Mouse (Mus musculus) stomach, embryonic 14.5 days (tissue): ENCODE measurements around the gene Tbc1d22a. TPM values are rescaled to one million over a fixed set of nuclear protein-coding genes. Genes with fewer than 3 reads are reported as not detected.

Experiments used
- ATAC-seq: fragments of 200-750 bp; cut with Nextera tagmentation; 2 replicates; pipeline ENCODE4 v1.8.0; 2017; ENCODE audit warnings: low read depth, moderate TSS enrichment; ENCODE audit not compliant: insufficient number of reproducible peaks, insufficient read depth, low FRiP score
- H3K27ac ChIP-seq: fragments of 300-500 bp; sonication (generic); 2 replicates; pipeline ENCODE4 v1.5.1; 2014; ENCODE audit warnings: mild to moderate bottlenecking, low read length, moderate library complexity, mixed read lengths
- H3K27me3 ChIP-seq: fragments of 300-500 bp; sonication (generic); 2 replicates; pipeline ENCODE4 v1.6.1; 2014; ENCODE audit warnings: low read length, control low read depth, mixed read lengths; ENCODE audit not compliant: control insufficient read depth, insufficient read depth
- H3K36me3 ChIP-seq: fragments of 300-500 bp; sonication (generic); 2 replicates; pipeline ENCODE4 v1.6.1; 2014; ENCODE audit warnings: mild to moderate bottlenecking, control low read depth, low read length, moderate library complexity, mixed read lengths; ENCODE audit not compliant: control insufficient read depth, insufficient read depth
- H3K4me1 ChIP-seq: fragments of 300-500 bp; sonication (generic); 2 replicates; pipeline ENCODE4 v1.6.1; 2014; ENCODE audit warnings: low read length, control low read depth, mixed read lengths; ENCODE audit not compliant: control insufficient read depth, insufficient read depth
- H3K4me2 ChIP-seq: fragments of 300-500 bp; sonication (generic); replicated peaks from 2 replicates; pipeline ENCODE4 v1.6.1; 2014; ENCODE audit warnings: low read depth, low read length, control low read depth
- H3K4me3 ChIP-seq: fragments of 300-500 bp; sonication (generic); 2 replicates; pipeline ENCODE4 v1.5.1; 2014; ENCODE audit warnings: low read depth, low read length, control low read depth
- H3K9ac ChIP-seq: fragments of 300-500 bp; sonication (generic); replicated peaks from 2 replicates; pipeline ENCODE4 v1.6.1; 2014; ENCODE audit warnings: low read depth, mild to moderate bottlenecking, control low read depth, low read length, moderate library complexity, mixed read lengths
- H3K9me3 ChIP-seq: fragments of 300-500 bp; sonication (generic); 2 replicates; pipeline ENCODE4 v1.6.1; 2016; ENCODE audit warnings: low read depth, low read length, control low read depth; ENCODE audit not compliant: control insufficient read depth
- WGBS: fragments of 180-500 bp; shearing (Covaris S2); extraction: QIAGEN DNeasy Blood & Tissue Kit; methylation state at CpG from one replicate; pipeline ENCODE4 v1.1.7; 2014; 5-methylcytosine and 5-hydroxymethylcytosine counted together
- polyA plus RNA-seq: library from polyadenylated mRNA; unstranded; fragments of >200 nt; fragmentation: Nextera tagmentation; extraction: Ambion mirVana; gene quantifications from 2 replicates; pipeline ENCODE4 v1.2.1, GENCODE M21; 2014

Tbc1d22a gene
- polyA plus RNA-seq, 1 experiment from 2014 or later = 9.3 TPM

DNA sequence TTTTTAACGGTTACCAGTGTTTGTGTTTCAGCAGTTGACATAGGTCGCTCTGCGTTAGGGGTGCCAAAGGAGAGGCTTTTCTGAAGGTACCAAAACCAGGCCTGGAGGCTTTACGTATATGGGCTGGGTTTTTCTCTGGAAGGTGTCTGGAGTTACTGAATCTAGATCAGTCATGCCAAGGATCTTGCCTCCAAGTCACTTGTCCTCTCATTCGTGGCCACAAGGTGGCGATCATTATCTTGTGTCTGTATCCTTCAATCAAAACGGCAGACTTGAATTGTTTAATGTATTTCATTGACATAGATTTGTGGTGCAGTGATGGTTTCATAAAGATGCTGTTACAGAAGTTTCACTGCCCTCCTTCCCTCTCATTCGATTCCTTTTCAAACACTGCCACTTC lies 29.4 kb downstream of the Tbc1d22a start:
- no peaks in the 10 kb centered on the region for H3K27me3 ChIP-seq
- no peak overlapping the region for H3K4me2 ChIP-seq
- no peaks in the 10 kb centered on the region; the same call in none of the 2 replicates for H3K36me3 ChIP-seq
- 39% methylated on average over 8 of the region's 8 CpGs for WGBS
- no peaks in the 10 kb centered on the region for H3K4me1 ChIP-seq
- no peak for ATAC-seq
- H3K4me3 ChIP-seq = no peak overlapping the region
- no peaks in the 10 kb centered on the region for H3K9me3 ChIP-seq
- H3K9ac ChIP-seq = no peak overlapping the region
- no peak overlapping the region for H3K27ac ChIP-seq

DNA sequence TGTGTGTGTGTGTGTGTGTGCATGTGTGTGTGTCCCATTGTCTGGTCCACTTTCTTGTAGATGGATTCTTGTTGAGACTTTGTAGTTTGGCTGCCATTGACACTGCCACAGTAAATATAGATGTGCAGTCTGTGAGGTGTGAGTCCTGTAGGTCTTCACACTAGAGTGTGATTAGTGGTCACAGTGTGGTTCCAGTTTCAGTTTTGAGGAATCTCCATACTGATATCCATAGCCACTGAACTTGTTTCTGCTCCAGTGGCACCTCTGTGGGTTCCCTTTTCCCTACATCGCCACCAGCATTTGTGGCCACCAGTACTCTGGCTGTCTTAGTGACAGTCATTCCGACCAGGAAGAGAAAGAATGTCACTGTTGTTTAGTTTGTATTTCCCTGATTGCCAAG lies 30.1 kb downstream of the Tbc1d22a start:
- no peak overlapping the region for H3K9ac ChIP-seq
- no peaks in the 10 kb centered on the region for H3K27me3 ChIP-seq
- no peaks in the 10 kb centered on the region for H3K9me3 ChIP-seq
- WGBS = 88% methylated on average over 2 of the region's 2 CpGs
- H3K4me3 ChIP-seq = no peak overlapping the region
- no peak overlapping the region for H3K27ac ChIP-seq
- no peak overlapping the region for H3K4me2 ChIP-seq
- no peaks in the 10 kb centered on the region; the same call in none of the 2 replicates for H3K36me3 ChIP-seq
- no peak for ATAC-seq
- no peaks in the 10 kb centered on the region for H3K4me1 ChIP-seq

DNA sequence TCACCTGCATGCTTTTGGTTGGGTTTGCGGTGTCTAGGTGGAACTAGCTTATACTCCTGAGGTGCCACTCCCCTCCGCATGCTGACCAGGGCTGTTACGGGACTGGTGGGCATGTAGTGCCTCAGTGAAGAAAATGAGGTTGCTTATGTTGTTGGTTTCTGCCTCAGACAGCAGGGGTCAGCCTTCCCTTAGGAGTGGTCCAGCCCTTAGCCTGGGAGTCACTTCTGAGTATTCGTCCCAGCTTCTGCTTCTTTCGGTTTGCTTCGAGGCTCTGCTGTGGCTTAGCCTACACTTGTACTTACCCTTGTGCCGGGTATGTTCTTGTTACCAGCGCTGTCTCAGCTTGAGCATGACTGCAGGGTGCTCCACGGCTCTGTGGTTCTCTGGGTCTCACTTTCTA lies 36.0 kb downstream of the Tbc1d22a start:
- Histone ChIP-seq H3K9ac (no peak overlapping the region), H3K27ac (no peak overlapping the region), H3K4me1 (no peaks in the 10 kb centered on the region), H3K36me3 (no peaks in the 10 kb centered on the region), H3K4me3 (no peak overlapping the region), H3K9me3 (no peaks in the 10 kb centered on the region), H3K4me2 (no peak overlapping the region), H3K27me3 (no peaks in the 10 kb centered on the region)
- ATAC-seq = no peak
- WGBS = 70% methylated on average over 9 of the region's 9 CpGs

DNA sequence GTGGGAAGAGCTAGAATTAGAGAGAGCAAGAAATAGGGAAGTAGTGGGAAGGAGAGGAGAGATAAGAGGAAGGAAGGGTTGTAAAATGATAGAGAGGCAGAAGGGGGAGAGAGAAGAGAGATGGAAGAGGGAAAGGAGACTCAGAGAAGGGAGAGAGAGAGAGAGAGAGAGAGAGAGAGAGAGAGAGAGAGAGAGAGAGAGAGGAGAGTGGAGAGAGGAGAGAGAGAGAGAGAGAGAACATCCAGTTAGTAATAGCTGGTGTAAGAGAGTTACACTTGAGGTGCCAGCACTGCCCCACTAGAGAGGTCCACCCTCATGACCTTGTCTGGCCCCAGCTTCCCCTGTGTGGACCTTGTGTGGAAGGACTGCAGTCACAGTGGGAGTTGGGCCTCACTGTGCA lies 37.9 kb downstream of the Tbc1d22a start:
- no peak for ATAC-seq
- H3K4me2 ChIP-seq = no peak overlapping the region
- no peaks in the 10 kb centered on the region for H3K36me3 ChIP-seq
- H3K27ac ChIP-seq = no peak overlapping the region
- H3K9ac ChIP-seq = no peak overlapping the region
- H3K4me3 ChIP-seq = no peak overlapping the region
- no peaks in the 10 kb centered on the region for H3K27me3 ChIP-seq
- H3K4me1 ChIP-seq = no peaks in the 10 kb centered on the region
- H3K9me3 ChIP-seq = no peaks in the 10 kb centered on the region

DNA sequence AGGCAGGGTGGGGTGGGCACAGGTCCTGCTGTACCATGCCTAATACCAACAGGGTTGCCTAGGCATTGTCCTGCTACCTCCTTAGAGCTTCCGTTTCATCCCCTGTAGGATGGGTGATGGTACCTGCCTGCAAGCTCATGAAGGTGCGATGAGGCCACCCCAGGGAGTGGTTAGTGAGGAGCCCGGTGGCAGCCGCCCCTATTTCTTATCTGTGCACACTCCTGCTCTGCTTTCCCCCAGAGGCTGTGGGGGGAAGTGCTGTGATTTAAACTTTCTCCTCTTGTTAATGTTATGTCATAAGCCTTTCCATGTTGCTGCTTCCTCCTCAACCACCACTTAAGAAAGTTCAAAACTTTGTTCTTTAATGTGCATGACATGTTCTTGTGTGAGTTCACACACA lies 38.4 kb downstream of the Tbc1d22a start:
- H3K36me3 ChIP-seq = no peaks in the 10 kb centered on the region
- WGBS = 44% methylated on average over 4 of the region's 4 CpGs
- H3K27me3 ChIP-seq = no peaks in the 10 kb centered on the region
- no peak overlapping the region for H3K4me3 ChIP-seq
- H3K9ac ChIP-seq = no peak overlapping the region
- no peaks in the 10 kb centered on the region for H3K9me3 ChIP-seq
- H3K4me2 ChIP-seq = no peak overlapping the region
- H3K27ac ChIP-seq = no peak overlapping the region
- no peak for ATAC-seq
- H3K4me1 ChIP-seq = no peaks in the 10 kb centered on the region

DNA sequence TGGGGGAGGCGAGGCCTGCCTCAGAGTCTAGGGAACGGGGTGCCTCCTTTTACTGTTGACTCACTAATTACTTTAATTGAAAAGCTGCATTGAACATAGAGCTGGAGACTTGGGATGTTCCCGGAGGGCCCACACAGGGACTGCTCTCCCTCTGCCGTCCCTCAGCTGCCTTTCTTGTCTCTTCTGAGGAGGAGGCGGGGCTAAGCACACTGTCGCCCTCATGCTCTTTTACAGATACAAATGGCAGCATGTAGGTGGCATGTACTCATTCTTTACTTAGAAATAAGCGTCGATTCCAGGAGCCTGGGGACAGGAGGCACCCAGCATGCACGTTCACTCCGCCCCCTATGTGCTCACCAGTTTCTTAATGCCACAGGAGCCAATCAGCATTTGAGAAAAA lies 39.2 kb downstream of the Tbc1d22a start:
- Histone ChIP-seq H3K4me2 (no peak overlapping the region), H3K9me3 (no peaks in the 10 kb centered on the region), H3K36me3 (no peaks in the 10 kb centered on the region), H3K27ac (no peak overlapping the region), H3K4me1 (no peaks in the 10 kb centered on the region), H3K4me3 (no peak overlapping the region), H3K9ac (no peak overlapping the region), H3K27me3 (no peaks in the 10 kb centered on the region)
- 55% methylated on average over 10 of the region's 10 CpGs for WGBS
- ATAC-seq = no peak

DNA sequence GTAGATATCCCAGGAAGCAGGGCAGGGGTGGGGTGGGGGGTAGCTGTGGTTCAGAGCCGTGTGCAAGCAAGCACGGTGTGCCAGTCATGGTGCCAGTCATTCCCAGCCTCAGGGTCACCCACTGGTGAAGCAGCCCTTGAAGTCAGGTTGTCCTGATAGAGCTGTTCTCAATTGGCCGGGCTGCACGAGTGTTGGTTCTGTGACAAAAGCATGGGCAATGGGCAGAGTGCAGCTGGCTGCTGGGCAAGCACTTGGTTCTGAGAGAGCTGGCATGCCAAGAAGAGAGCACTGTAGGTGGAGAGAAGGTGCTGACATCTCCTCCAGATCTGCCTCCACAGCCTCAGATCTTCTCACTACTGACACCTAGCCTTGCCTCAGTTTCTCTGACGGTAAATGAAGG lies 41.9 kb downstream of the Tbc1d22a start:
- H3K9me3 ChIP-seq = no peaks in the 10 kb centered on the region
- no peak overlapping the region for H3K9ac ChIP-seq
- H3K27ac ChIP-seq = no peak overlapping the region
- no peaks in the 10 kb centered on the region for H3K36me3 ChIP-seq
- no peak overlapping the region for H3K4me3 ChIP-seq
- no peak for ATAC-seq
- no peak overlapping the region for H3K4me2 ChIP-seq
- H3K27me3 ChIP-seq = no peaks in the 10 kb centered on the region
- no peaks in the 10 kb centered on the region for H3K4me1 ChIP-seq
- 89% methylated on average over 5 of the region's 5 CpGs for WGBS

DNA sequence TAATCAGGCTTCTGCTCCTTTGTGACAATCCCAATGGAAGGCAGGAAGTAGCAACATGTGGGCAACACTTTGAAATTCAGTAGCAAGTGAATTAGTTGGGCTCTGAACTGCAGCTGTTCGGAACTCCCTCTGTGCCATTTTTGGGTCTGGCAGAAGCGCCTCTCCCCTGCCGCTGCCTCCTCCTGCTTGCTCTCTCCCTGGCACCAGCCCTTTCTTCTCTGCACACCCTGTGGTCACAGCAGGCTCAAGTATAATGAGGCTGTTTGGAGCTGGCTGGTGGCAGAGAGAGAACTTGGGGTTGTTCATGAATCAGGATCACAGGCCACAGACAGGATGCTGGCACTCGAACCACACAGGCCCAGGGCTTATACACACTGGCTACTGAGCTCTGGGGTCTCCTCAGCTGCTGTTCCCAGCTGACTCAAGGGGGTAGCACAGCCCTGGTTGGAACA lies 42.5 kb downstream of the Tbc1d22a start:
- Histone ChIP-seq H3K4me2 (no peak overlapping the region), H3K27ac (no peak overlapping the region), H3K36me3 (no peaks in the 10 kb centered on the region), H3K9me3 (no peaks in the 10 kb centered on the region), H3K9ac (no peak overlapping the region), H3K27me3 (no peaks in the 10 kb centered on the region), H3K4me3 (no peak overlapping the region), H3K4me1 (no peaks in the 10 kb centered on the region)
- 81% methylated on average over 4 of the region's 4 CpGs for WGBS
- no peak for ATAC-seq

DNA sequence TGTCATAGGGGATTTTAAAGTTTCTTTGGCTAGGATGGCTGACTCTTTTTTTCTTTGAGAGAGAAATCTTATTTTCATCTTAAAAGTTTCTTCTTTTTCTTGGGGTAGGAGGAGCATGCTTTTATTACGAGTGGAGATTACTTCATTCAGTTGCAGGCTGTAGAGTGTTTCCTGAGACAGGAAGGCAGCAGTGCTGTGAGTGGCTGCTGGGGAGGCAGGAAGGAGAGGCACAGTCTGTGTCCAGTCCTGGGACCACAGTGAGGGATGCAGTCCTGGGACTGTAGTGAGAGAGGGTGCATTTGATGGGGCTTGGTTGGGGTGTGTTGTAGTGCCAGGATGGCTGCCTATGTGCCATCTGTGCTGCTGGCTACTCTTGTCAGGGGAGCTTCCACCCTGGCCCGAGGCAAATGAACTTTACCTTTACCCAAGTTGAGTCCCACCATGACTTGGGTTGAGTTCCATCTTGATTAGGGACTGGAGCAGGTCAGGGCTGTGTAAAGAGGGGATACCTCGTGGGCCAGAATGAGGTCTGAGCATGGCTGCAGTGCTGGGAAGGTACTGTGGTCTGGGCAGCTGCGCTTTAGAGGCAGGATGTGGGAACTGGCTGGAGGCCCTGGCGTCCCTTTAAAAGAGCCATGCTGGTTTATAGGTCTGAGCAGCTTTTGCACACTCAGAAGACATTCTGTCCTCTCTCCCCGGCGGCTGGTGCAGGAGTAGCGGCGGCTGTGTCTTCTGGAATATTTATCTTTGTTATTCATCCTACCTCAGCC lies 43.8 kb downstream of the Tbc1d22a start:
- Histone ChIP-seq H3K4me3 (no peak overlapping the region), H3K27me3 (no peaks in the 10 kb centered on the region), H3K4me1 (no peaks in the 10 kb centered on the region), H3K9ac (no peak overlapping the region), H3K9me3 (no peaks in the 10 kb centered on the region), H3K4me2 (no peak overlapping the region), H3K27ac (no peak overlapping the region), H3K36me3 (no peaks in the 10 kb centered on the region)
- whole genome bisulfite sequencing = 74% methylated on average over 9 of the region's 9 CpGs
- ATAC-seq = no peak
